Mouse (Mus musculus): Measurements from ENCODE around the gene Nod1.

Nod1 gene

DNA sequence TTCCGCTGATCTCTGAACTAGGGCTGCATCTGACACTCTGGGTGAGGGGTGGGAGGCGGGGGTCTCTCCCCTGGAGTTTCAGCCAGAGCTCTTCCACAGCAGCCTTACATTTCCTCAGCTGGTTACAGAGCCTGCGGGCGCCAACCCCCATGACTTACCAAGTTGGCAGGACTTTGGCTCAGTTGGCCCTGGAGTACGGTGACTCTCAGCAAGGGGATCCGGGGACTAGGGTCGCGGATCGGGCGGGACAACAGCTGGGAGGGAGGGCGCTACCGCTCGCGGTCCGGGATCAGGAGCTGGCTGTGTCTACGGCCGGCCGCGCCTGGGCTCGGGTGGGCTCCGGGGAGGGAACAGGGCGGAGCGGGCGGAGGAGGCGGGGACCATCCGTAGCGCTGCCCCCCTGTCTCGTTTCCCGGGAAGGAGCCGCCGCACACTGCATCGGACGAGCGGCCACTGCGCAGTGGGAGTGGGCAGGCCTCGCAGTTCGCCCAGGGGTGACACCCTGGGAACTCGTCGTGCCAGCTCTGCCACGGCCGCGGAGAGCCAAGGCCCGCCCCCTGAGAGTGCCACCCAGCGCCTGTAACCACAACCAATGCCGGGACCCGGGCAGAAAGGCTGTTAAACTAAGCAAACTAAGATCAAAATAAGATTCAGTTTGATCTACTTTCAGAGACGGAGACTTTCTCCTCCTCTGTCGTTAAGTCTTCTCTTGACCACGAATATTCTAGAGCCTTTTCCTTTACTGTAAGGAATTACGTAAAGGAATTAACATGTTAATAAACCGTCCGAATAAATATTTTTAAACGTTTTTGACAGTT, at the start of gene Nod1:
Nod1 (minus strand) TSS at position 502 of the 818 bp plus-strand sequence.
- DNase-seq, result peak; percentile 51 to 54

DNA sequence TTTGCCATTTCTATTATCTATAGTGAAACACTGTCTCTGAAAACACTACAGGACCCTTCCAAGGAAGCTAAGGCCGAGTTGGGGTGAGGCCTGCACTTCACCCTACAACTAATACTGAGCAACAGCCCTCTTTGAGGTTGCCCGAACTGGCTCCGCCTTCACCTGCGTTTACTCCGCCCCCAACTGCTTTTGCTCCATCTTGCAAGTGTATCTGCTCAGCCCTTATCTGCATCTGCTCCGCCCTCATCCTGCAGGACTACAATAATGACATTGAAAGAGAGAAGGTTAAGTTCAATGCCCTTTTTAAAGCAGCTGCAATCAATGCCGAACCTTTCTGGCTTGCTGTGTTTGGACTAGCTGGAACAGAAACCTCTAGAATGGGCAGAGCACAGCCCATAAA, 49.4 kb upstream of the Nod1 start:
- DNase-seq, result no peak

DNA sequence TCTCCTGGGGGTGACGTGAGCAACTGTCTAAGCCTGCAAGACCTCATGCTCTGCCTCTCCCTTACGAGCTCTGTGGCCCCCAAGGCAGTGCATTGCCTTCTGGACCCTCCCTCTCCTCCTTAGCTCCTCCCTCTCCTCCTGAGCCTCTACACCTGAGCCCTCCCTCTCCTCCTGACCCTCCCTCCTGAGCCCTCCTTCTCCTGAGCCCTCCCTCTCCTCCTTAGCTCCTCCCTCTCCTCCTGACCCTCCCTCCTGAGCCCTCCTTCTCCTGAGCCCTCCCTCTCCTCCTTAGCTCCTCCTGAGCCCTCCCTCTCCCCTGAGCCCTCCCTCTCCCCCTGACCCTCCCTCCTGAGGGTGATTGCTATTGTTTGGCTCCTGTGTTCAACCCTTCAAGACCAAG, 46.0 kb upstream of the Nod1 start:
- no peak for DNase-seq

DNA sequence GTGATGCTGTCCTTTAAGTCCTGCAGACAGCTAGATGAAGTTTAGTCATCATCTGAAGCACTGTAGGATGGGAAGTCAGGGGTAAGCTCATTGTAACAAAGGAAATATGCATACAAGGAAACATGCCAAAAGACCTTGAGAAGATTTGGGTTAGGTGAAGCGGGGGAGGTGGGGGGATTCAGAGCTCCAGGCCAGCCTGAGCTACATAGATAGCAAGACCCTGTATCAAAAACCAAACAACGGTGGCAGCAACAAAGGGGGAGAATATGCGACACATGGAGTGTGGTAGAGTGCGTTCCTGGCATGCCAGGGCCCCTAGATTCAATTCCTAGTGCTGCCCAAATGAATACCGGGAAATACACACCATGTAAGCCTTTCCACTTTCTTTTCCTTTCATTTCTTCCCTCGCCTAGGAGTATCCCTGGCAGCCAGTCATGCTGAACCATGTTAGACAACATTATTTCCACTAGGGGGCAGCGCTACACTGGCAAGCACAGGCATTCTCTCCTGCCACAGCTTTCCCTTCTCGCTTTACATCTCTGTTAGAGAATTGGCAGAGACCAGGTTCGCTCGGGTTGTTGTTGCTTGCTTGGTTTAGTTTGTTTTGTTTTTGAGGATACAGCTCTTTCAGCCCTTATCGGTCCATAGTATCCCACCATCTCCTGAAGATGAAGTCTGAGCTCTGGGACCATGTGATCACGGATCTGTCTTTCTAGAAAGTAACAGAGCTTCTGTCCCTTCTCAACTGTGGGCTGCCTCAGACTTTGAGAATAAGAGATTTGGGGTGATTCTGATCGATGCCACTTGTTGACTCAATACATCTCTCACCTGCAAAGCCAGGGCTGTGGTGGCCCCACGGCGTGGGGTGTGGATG, 44.5 kb upstream of the Nod1 start:
- DNase-seq, result peak; percentile 72 to 78

DNA sequence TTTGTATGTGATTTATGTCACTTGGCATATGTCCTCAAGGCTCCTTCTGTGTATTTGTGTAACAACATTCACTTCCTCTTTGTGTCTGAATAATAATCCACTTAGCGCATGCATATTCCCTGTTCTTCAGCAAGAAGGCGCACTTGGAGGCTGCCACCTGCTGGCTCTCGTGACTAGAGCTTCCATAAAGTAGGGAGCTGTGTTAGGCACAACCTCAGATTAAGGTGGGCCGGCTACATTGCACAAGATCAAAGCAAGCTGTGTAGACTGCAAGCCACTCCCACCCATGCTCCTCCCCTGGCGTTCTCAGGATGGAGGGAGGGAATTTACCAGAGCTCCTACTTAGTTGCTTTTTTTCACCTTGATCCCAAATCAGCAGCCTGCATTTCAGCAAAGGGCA, 43.8 kb upstream of the Nod1 start:
- DNase-seq, result peak; percentile 26 to 35

DNA sequence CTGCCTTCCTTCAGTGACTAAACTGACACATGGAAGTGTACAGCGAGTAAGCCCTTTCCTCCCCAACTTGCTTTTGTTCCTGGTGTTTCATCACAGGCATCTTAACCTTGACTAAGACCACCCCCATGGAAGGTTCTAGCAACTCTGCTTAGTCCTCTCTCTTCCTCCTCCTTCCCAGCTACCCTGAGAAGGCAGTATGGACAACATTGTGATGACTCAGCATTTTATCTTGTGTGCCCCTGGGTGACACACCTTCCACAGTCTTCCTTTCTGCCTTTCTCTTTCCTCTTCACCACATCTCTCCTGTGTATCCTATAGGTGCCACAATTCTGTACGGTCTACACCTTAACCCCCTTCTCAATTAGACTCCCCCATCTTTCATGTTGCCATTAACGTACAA, 41.8 kb upstream of the Nod1 start:
- DNase-seq, result no peak

DNA sequence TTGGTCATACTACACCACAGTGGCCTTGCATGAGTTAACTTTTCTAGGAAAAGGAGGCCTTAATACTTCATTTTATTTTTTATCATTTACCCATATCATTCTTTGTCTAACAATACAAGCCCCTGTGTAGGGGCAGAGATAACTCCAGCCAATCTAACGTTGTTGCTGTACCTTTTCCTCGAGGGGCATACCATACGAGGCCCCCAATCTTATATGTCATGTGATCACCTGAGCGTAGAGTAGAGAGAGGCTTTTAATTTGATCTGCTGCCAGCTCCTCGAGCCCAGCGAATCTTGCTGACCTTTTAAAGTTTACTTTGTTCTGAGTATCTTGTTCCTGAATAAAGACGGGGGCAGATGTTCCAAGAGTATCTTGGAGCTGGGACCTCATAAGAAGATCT, 40.1 kb upstream of the Nod1 start:
- DNase-seq, result no peak

DNA sequence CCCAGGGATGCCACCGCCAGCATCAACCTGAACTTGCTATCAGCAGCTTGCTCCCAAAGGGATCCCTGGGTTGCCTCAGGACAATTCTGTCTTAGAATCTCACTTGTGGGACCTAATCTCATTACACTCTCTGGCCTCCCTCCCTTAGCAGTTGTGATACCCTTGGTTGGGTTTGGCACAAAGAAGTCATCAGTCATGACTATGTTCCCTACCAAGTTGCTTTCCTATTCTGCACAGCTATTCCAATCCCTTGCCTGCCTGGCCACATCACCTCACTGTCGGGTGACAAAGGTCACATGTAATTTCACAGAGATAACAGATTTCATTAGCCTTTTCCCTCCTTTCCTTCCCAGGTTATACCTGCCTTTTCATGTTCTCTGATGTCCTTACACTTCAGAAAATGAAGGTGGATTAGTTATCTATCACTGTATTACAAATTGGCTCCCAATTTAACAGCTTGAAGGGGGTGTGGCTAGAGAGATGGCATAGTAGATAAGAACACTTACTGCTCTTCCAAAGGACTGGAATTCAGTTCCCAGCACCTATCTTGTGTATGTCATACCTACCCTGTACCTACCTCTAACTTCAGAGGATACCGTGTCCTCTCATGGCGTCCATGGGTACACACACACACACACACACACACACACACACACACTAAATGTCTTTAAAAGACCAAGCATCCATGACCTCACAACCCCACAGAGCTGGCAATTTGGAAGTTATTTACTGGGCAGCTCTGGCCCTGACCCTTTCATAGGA, 38.1 kb upstream of the Nod1 start:
- DNase-seq, result no peak

DNA sequence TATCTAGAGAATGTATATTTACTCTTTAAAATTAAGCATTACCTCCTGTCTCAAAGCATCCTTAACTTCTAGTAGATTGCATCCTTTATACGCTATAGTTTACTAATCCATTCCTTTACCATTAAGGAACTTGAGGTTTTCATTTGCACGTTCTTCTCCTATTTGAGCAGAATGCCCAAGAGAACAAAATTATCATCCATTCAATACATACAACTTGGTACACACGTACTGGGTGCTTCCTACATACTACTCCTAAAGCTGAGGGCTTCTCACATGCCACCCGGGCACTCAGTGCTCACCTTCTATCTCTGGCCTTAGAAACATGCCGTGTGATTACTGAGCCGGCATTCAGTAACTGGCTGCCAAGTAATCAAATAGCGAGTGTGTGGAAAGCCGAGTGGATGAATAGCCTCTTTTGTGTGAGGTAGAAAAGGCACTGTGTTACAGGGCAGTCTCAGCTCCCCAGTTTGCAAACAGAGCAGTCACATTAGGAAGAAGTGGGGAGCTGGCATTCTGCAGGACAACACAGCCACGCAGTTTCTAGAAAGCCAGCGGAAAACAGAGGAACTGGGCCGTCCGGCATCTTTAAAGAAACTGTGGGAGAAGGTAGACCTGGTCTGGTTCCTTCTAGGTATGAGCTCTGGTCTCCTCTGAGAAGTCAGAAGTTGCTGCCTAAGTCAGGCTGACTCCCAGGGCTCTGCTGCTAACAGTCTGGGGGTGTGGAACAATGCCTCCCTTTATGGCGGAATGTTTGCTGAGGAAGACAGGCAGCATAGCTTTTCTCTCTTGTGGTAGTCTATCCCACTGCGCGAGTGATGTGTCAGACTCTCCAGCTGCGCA, 37.2 kb upstream of the Nod1 start:
- DNase-seq, result no peak

DNA sequence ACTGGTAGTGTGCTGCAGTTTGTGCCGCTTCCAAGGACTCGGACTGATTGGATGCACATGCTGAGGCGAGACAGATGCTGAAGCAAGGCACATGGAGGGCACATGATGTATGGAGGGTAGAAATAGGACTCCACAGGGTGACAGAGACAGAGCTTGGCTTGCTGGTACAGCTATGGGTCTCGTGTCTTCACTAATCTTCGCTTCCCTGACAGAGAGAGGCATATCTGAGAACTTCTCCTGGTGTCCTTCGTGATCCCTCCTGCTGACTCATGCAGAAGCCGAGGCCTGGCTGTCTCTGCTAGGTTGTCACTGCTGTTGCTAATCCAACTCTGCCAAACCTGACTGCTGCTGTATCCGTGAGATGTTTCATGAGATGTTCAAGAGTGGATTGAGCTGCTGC, 36.0 kb upstream of the Nod1 start:
- DNase-seq, result no peak

DNA sequence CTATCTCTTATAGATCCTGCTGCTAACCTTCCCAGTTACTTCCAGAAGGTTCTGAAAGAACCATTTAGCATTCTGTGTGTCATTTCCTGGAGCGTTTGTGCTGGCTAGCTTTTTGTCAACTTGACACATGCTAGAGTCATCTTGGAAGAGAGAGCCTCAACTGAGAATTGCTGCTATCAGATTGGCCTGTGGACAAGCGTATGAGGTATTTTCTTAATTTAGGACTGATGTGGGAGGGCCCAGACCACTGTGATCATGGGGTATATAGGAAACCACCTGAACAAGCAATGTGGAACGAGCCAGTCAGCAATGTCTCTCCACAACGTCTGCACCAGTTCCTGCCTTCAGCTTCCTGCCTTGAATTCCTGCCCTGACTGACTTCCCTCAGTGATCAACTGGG, 31.1 kb upstream of the Nod1 start:
- no peak for DNase-seq

DNA sequence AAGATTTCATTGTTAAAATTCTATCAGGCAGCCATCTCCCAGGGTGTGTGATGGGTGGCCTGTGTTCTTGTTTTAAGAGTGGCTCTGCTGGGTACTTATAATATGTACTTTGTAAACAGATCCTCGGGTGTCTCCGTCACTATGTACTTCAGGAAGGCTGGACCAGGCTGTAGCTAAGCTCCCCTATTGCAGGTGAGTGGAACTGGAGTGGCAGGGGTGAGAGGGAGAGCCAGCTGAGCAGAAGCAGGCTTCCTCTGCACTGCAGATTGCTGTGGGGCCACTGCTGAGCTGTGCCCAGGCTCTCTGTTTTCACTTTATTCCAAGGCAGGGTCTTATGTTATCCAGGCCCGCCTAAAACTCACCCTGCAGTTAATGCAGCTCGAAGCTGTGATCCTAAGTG, 30.0 kb upstream of the Nod1 start:
- no peak for DNase-seq

DNA sequence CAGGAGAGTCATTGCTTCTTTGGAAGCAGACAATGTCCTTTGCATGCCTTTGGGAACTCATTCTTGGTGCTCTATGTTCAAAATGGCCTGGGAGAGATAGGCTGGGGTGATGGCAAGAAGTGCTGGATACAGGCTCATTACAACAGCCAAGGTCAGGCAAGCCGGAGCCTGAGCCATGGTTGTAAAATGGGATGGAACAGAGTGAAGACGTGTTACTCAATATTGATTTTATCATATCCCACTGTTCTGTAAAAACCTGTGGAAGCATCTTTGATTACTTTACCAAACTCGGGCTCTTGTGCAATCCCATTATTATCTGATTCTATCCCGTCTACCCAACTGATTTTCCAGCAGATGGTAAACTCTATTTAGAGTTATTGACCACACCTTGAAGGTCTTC, 28.9 kb upstream of the Nod1 start:
- no peak for DNase-seq

DNA sequence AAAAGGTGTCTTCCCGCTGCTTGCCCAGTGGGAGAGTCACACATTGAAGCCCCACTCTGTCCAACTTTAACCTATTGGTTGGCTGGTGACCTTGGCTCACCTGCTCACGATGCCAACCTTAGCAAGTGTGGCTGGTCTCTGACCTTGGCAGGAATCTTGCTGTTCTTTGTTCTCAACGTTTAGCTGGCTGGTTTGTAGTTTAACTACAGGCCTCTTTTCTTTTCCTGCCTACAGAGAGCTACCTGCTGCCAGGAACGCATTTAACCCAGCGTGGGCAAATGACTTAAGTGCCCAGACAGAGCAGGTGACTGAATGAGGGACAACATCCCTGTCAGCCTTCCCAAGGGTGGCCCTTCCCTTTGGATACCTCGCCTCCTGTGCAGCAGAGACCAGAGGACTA, 25.3 kb upstream of the Nod1 start:
- DNase-seq, result no peak

DNA sequence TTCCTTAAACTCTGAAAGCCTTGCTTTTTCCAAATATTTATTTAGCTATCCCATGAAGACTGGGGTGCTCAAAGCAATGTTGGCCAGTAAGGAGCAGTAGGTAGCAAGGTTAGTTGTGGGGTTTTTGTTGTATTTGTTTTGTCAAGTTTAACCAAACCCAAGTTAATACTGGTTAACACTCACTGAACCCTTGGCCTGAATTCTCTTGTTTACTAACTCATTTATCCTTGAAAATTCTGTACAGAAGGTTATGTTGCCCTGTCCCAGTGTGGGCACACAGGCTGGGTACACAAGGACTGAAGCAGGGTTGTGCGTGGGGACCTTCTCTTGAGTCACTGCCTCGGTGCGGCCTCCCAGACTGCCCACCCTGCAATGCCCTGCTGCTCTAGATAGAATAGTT, 23.9 kb upstream of the Nod1 start:
- no peak for DNase-seq

DNA sequence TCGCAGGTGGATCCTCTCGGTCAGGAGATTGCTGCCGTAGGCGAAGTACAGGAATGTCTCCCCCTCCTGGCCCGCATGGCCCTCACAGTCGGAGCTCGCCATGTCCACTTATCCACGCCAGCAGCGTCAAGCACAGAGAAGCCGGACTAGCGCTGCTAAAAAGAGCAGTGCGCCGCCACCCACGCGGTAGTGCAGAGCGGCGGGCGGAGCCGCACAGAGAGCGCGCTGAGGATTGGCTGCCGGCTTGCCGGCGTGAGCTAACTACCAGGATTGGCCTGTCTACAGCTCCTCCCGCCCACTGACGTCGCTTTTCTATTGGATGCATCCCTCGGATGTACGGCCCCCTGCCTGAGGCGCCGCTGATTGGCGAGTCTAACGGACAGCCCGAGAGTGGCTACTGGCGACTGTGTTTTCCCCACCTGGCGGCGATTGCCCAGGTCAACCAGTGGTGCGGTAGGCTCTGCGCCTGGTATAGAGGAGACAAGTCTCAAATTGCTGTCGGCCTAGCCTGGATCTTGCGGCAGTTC, 20.4 kb upstream of the Nod1 start, which contains the start of gene Ggct:
Ggct (minus strand) TSS at position 217 of the 527 bp plus-strand sequence.
- peak; percentile 96 for DNase-seq

DNA sequence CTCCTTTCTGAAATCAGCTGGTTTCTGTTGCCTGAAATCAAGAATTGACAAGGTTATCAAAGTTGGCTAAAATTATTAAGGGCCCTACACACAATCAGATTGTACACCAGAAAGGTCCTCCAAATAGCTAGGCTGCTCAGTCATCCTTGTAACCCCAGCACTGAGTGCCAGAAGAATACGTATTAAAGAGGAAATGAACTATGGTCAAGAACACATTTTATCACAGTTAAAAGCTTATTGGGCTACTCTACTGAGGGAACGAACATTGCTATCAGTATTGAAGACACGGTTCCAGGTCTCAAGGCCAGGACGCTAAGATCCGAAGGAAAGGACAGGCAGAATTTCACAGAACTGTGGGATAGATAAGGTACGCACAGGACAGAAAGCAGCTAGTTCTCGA, 19.7 kb upstream of the Nod1 start:
- DNase-seq, result no peak

DNA sequence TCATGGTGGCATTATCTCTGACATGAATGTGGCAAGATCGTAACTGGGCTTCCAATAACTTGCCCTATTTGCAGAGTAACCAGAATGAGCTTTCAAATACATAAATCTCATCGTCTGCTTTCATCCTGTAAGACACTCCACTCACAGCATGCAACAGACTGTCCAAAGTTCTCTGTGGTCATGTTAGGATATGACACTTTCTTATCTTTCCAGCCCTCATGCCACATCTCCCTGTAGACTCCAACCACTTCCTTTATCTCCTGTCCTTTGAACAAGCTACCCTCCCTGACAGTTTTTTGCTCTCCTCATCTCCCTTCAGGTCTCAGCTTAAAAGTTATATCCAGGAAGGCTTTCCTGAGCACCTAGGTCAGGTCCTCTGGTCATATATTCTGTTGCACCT, 18.8 kb upstream of the Nod1 start:
- DNase-seq, result no peak

DNA sequence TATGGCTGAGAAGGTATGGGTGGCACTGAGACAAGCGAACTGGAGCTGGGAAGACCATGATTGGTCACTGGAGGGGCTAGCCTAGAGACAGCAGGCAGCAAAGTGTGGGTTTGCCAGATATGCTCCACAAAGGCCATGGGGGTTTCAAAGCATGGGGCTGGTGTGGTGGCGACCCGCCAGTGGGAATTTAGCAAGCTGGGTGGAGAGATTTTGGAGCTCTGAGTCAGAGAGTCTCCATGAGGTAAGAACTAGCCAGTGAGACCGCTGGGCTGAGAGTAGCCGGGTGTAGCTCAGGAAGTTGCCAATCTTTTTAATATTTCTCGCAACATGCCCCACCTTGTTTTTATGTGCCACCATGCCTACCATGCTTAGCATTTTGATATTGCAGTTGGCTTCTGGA, 15.7 kb upstream of the Nod1 start:
- DNase-seq, result no peak

DNA sequence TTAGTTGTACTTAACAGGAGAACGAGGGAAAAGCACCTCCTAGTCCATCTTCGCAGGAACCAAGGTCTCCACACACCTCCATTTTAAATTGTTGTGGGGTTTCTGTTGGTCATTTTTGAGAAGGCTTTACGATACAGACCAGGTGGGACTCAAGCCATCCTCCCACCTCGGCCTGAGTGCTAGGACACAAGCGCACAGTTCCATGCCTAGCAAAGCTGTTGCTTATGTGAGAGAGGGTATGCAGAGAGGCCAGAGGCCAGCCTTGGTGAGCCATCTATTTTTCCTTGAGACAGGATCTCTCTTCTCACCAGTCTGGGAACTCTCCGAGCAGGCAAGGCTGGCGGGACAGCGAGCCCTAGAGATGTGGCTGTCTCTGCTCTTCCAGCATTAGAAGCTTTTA, 11.7 kb upstream of the Nod1 start:
- no peak for DNase-seq

DNA sequence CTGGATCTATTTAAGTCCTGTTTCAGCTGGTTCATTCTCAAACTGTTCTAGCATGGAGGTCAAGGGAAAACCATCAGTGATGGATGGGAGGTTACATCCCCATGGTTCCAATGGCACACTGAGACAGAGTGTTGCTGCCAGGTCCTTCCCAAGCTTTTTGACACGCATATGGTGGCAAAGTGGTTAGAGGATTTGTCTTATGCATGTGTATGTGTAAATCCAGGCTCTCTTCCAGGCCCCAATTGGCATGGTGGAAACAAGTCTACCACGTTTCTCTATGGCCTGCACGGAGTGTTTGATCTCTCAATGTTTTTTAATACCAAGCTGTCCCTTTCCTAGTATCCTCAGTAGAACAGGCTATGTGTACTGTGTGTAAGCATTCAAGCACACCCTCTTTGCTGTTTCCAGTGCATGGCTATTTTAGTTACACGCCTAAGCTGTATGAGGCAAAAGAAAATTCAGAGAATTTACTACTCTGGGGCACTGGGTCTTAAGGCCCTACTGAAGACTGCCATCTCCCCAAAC, 11.2 kb upstream of the Nod1 start:
- no peak for DNase-seq

DNA sequence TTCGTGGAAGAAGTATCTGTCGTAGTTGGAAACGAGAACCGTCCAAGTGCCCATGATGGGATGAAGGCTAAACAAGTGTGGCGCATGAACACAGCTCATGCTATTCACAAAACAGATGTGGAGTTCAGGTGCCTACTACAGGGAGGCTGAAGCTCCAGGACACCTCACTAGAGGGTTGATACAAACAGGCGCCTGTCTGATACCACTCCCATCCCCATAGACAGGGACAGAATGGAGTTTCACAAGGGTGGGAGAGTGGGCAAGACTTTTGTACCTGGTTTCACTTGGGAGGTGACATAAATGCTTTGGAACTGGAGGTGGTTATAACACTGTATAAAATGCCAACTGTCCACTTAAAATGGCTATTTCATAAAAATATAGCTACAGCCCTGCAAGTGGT, 7.0 kb upstream of the Nod1 start:
- no peak for DNase-seq
